Mouse (Mus musculus): ENCODE results near the gene Nphp4. TPM values are rescaled to one million over a fixed set of nuclear protein-coding genes. Genes with fewer than 3 reads are reported as not detected.

The Nphp4 gene
- total RNA-seq, 2 experiments from 2014 or later: 0.67 to 0.94 TPM

DNA sequence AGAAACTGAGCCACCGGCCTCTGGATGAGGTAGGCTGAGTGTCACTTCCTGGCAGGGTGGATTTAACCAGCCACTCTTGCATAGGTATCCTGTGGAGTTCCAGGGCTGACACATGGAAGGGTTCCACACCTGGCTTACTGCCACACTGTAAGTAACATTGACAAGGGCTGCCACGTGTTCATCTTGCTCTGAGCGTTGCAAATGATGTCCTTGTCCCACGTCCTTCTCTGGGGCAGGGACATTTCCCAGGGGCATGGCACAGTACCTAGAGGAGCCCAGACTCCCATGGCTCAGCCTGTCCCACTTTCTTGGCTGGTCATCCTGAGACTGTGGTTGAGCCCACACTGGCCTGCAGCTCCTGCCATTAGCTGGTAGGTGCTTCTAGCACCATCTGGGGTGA lies 91.5 kb downstream of the Nphp4 start:
- DNase-seq: no peak

DNA sequence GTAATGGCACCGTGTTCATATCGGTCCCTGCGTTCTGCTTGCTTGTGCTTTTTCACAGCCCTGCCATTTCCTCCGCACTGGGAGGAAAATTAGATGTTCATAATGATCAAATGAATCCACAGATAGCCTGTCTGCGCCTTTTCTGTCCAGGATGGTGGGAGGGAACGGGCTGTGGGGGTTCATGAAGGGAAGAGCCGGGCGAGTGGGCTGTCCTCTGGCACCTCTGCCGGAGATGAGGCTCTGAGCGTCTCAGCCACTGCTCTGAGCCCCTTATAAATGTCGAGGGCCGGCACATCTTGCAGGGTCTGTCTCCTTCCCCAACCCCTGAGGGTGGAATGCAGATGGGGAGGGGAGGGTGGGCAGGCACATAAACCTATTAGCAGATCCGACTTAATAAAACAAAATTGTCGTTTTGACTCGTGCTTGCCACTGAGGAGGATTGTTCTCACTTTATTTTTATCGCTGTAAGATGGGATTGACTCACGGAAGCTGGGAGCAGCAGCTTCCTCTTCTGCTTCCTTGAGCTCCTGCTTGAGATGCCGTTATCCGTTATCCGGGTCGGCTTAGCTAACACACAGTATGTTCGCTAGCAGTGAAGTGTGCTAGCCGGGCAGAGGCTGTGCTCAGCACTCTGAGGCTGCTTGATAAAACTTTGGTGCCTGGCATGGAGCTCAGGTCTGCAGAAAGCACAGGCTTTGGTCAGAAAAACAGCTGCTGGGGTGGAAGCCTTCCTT lies 92.3 kb downstream of the Nphp4 start:
- no peak for DNase-seq

DNA sequence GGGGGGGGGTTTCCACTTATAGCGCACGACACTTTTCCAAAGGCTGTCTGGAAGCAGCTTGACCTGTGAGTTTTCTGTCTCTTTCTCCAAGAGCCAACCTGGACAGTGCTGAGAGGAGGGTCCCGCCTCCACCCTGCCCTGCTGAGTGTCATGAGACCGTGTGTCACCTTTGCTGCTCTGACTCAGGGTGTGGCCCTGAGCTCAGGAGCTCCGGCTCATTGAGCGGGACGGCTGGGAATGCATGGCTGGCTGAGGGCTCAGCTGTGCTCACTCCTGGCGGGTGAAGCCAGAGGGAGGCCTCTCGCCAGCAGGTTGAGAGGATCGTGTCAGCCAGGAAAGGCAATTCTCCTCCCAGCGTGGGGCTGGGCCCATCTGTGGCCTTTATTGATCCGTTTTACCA lies 97.8 kb downstream of the Nphp4 start:
- no peak for DNase-seq

DNA sequence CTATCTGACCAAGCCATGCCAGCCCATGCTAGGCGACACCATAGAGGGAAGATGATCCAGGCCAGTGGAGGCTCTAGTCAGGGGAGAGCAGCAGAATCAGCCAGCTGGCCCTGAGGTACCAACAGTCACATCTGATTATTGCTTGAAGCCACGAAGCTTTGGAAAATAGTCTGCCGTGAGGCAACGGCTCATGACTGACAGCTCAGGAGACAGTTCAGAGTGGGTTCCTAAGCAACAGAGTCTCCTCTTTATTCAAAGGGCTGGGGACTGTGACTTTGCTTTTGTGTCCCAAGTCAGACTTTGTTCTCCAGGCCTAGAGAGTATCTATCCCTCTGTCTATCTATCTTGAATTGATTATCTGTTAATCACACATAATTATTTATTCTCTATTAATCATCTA lies 100.3 kb downstream of the Nphp4 start:
- no peak for DNase-seq

DNA sequence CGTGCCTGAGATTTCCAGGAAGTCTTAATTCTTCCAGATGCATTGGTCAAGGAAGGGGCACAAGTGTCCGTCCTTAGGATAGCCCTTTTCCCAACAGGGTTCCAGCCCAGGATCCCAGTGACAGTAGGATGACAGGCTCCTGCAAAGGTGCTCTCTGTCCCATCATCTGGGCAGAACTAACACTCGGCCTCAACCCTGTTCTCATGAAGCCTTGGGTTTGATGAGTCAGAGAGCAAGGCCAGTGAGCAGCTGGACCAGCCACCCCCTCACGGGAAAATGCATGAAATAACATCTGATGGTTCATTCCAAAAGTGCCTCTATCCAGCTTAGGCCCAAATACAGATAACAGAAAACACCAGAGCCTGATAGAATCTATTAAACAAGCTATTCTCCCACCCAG lies 103.5 kb downstream of the Nphp4 start:
- DNase-seq: no peak

DNA sequence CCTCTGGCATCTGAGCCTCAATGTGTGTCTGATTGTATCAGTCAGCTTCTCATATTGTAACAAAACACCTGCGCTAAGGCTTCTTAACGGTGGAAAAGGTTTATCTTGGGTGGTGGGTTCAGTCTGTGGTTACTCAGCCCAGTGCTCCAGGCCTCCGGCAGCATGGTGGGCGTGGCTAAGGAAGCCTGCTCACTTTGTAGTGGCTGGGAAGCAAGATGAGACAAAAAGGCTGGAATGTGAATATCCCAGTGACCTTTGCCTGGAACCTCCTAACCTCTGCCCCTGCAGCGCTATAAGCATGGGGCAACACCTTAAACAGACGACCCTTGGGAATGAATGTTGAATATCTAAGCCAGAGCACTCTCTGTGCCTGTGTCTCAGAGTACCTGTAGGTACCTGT lies 105.7 kb downstream of the Nphp4 start:
- DNase-seq: no peak

DNA sequence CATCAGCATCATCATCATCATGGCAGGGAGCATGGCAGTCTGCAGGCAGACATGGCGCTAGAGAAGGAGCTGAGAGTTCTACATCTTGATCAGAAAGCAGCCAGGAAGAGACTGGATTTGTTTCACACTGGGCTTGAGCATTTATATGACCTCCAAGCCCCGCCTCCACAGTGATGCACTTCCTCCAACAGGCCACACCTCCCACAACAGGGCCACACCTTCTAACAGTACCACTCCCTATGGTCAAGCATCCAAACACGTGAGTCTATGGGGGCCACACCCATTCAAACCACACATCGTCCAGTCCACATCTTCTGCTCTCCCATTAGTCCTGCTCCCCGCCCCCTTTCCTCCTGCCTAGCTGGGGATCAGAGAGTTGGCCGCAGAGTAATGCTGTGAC lies 107.1 kb downstream of the Nphp4 start:
- no peak for DNase-seq

DNA sequence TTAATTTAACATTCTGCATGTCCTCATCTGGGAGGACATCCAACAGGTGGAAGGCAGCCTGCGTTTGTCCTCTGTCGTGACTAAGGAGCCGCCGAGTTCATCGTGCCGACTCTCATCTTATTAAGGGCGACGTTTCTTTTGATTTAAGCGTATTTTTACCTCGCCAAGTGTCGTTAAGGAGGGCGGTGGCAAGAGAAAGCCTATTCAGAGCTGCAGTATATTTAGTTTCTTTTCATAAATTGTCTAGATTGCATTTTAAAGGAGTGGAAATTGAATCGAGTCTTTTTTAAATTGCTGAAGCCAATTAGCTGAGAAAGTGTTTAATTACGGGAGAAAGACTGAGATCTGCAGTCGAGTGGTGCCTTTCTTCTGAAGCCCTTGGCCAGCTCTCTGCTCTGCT lies 109.0 kb downstream of the Nphp4 start:
- no peak for DNase-seq

DNA sequence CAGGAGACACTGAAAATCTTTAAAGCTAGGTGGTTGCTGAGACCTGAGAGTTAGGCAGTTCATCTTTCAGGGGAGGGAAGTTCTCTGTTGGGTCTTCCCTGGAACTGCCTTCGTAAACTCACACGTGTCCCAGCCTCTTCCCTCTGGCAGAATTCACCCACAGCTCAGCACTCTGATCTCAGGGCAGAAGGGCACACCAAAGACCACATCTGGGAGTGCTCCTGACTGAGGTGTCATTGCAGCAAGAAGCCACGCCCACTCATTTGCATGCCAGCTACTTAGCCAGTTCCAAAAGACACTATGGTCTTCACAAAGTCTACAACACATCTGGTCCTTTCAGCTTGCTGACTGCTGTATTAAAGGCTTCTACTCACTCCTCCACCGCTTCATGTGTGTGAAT lies 109.7 kb downstream of the Nphp4 start:
- no peak for DNase-seq

DNA sequence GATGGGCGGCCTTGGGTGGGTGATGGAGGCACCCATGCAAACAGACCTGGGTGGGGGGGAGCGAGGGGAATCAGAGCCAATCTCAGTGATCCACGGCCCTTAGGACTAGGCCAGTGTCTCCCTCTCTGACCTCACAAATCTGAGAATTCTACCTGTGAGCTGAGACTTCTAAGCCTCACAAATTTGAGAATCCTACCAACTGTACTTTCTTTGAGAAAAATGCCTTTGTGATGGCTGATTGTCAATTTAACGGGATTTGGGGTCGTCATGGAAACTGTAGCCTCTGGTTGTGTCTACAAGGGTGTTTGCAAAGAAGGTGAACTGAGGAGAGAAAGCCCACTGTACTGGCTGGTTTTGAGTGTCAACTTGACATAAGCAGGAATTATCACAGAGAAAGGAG lies 127.8 kb downstream of the Nphp4 start:
- no peak for DNase-seq

DNA sequence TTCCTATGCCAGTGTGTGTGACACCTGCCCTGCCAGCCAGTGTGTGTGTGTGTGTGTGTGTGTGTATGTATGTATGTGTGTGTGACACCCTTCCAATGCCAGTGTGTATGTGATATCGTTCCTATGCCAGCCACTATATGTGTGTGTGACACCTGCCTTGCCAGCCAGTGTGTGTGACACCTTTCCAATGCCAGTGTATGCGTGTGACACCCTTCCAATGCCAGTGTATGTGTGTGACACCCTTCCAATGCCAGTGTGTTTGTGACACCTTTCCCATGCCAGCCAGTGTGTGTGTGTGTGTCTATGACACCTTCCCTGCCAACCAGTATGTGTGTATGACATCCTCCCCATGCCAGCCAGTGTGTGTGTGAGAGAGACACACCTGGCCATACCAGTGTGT lies 132.7 kb downstream of the Nphp4 start:
- no peak for DNase-seq

DNA sequence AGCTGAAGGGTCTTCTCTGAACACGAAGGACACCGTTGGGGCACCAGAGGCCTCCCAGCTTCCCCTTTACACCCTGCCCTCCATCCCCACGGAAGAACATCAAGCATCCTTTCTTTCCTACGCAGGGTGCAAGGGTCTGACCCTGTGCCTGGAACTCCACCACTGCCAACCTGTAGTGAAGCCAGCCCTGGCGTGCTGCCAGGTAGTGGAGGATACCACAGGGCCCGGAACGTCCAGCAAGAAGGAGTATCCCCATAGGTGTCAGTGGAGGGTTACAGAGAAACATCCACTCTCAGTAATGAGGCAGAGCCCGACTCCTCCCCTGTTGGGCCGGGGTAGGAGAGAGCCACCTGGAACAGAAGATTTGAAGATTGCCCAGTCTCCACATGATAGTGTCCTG lies 133.5 kb downstream of the Nphp4 start:
- no peak for DNase-seq

Other genes starting within 250 kb of the Nphp4 start
- gene Gpr153, start 202.5 kb upstream of the Nphp4 start, total RNA-seq (2021): 10 to 100 TPM in 1 of 2 experiments, 1 to 10 TPM in 1; 9.9 to 11.0 TPM
- not detected for gene Hes3, start 185.0 kb upstream of the Nphp4 start, total RNA-seq (2021)
- gene Icmt, start 179.5 kb upstream of the Nphp4 start, total RNA-seq (2021): 10 to 100 TPM; 16.5 to 16.8 TPM
- not detected for gene Rnf207, start 157.7 kb upstream of the Nphp4 start, total RNA-seq (2021)
- gene Rpl22, start 151.0 kb upstream of the Nphp4 start, total RNA-seq (2021): 100 to 1,000 TPM; 194 to 222 TPM
- gene Chd5, start 138.1 kb upstream of the Nphp4 start, total RNA-seq (2021): under 1 TPM; 0.03 to 0.08 TPM
- gene Kcnab2, start 1.2 kb downstream of the Nphp4 start, total RNA-seq (2021): 1 to 10 TPM; 2.2 to 2.8 TPM

All from gastrocnemius, postnatal 25 days (tissue).